Mouse (Mus musculus) heart, embryonic 13.5 days (tissue): ENCODE data around the gene Gm4450. TPM values are rescaled to one million over a fixed set of nuclear protein-coding genes. Genes with fewer than 3 reads are reported as not detected.
"Not testable (repeated sequence)": the region's sequence is repeated elsewhere in the genome, so short reads cannot be mapped to it uniquely, and the experiment has no call there.

ENCODE experiments used
- ATAC-seq: fragments of 200-750 bp; cut with Nextera tagmentation; 2 replicates; pipeline ENCODE4 v1.8.0; 2017; ENCODE audit warnings: moderate TSS enrichment; ENCODE audit not compliant: insufficient number of reproducible peaks, low FRiP score, low TSS enrichment; ENCODE audit errors: extremely low read depth
- H3K27ac ChIP-seq: fragments of 300-500 bp; sonication (generic); replicated peaks from 2 replicates; pipeline ENCODE4 v1.5.1; 2015; ENCODE audit warnings: moderate library complexity, mild to moderate bottlenecking, inconsistent platforms
- H3K27me3 ChIP-seq: fragments of 300-500 bp; sonication (generic); replicated peaks from 2 replicates; pipeline ENCODE4 v1.6.1; 2015; ENCODE audit warnings: mild to moderate bottlenecking, inconsistent platforms
- H3K36me3 ChIP-seq: fragments of 300-500 bp; sonication (generic); 2 replicates; pipeline ENCODE4 v1.6.1; 2015; ENCODE audit warnings: mild to moderate bottlenecking, inconsistent platforms
- H3K4me1 ChIP-seq: fragments of 300-500 bp; sonication (generic); 2 replicates; pipeline ENCODE4 v1.6.1; 2015; ENCODE audit warnings: inconsistent platforms
- H3K4me2 ChIP-seq: fragments of 300-500 bp; sonication (generic); 2 replicates; pipeline ENCODE4 v1.6.1; 2015; ENCODE audit warnings: inconsistent platforms, mild to moderate bottlenecking, moderate library complexity
- H3K4me3 ChIP-seq: fragments of 300-500 bp; sonication (generic); 2 replicates; pipeline ENCODE4 v1.5.1; 2015; ENCODE audit warnings: moderate library complexity, mild to moderate bottlenecking, inconsistent platforms
- H3K9ac ChIP-seq: fragments of 300-500 bp; sonication (generic); 2 replicates; pipeline ENCODE4 v1.6.1; 2015; ENCODE audit warnings: inconsistent platforms, mild to moderate bottlenecking, moderate library complexity
- H3K9me3 ChIP-seq: fragments of 300-500 bp; sonication (generic); 2 replicates; pipeline ENCODE4 v1.6.1; 2016; ENCODE audit warnings: inconsistent platforms
- WGBS: fragments of 180-500 bp; shearing (Covaris S2); methylation state at CpG from one replicate; pipeline ENCODE4 v1.1.7; 2015; ENCODE audit warnings: mixed read lengths; 5-methylcytosine and 5-hydroxymethylcytosine counted together
- polyA plus RNA-seq: library from polyadenylated mRNA; unstranded; fragments of >200 nt; fragmentation: Nextera tagmentation; extraction: Ambion mirVana; gene quantifications from 2 replicates; pipeline ENCODE4 v1.2.1, GENCODE M21; 2015

Gene Gm4450
- polyA plus RNA-seq, 1 experiment from 2014 or later: not detected

DNA sequence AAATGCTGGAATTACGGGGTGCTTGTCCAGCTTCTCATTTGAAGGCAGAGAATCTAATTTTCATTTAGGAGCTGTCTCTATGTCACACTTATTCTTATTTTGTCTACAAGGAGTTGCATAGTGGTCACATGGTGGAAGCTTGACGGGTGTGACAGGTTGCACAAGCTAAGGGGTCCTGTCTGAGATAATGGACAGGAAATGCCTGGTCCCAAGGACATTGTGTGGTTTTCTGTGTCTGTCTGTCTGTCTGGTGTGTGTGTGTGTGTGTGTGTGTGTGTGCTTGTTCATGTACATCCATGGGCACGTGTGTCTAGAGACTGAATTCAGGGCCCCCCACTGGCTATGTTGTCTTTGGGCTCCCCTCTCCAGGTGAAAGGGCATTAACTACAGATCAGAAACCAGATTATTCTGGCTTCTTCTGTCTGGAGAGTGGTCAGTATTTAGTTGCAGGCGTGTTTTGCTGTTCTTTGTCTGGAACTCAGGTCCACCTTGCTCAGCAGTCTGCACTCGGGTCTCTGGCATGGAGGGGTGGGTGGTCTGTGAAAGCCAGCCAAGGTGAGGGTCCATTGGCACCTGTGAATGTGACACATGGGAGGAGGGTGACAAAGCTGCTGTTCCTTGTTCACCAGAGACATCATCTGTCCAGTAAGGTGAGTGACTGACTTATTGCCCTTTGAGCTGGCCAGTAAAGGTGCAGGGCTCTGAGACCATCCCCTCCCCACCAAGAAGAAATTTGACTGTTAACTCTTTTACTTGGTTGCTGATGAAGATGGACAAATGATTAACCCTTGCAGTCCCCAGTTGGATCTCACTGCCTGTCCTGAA, 40.3 kb downstream of the Gm4450 start:
- Histone ChIP-seq H3K4me2 (peak overlapping the region; percentile 45), H3K27ac (peak overlapping the region; percentile 93), H3K9ac (peak overlapping the region; percentile 24), H3K4me1 (peaks cover 81% of the 10 kb centered on the region), H3K9me3 (no peaks in the 10 kb centered on the region), H3K36me3 (no peaks in the 10 kb centered on the region), H3K27me3 (no peaks in the 10 kb centered on the region), H3K4me3 (no peak overlapping the region)
- 51% methylated on average over 5 of the region's 5 CpGs for WGBS
- no peak for ATAC-seq

DNA sequence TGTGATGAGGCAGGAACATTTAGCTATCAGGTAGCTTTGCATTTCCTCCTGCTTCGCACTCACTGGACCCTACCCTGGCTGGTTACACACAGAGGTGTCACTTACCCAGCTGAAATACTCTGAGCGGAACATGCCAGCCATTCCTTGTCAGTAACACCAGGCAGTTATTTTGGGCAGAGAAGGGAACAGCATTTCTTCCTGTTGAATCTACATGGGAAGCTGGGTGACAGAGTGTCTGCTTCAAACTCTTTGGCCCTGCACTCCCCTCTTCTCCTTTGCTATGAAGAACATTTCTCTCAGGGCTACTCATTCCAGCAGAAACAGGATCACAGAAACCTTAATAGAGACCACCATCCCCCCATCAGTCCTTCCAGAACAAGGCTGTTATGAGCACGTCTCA, 42.6 kb downstream of the Gm4450 start:
- H3K9me3 ChIP-seq: no peaks in the 10 kb centered on the region
- H3K36me3 ChIP-seq: no peaks in the 10 kb centered on the region
- H3K9ac ChIP-seq: peak overlapping the region; percentile 62; the same call in 1 of the 2 replicates
- ATAC-seq: no peak
- no peak overlapping the region for H3K4me3 ChIP-seq
- H3K27me3 ChIP-seq: no peaks in the 10 kb centered on the region
- H3K4me2 ChIP-seq: peak overlapping the region; percentile 20; the same call in 1 of the 2 replicates
- WGBS: 40% methylated on average over 3 of the region's 3 CpGs
- H3K27ac ChIP-seq: peak overlapping the region; percentile 93
- peaks cover 79% of the 10 kb centered on the region for H3K4me1 ChIP-seq

DNA sequence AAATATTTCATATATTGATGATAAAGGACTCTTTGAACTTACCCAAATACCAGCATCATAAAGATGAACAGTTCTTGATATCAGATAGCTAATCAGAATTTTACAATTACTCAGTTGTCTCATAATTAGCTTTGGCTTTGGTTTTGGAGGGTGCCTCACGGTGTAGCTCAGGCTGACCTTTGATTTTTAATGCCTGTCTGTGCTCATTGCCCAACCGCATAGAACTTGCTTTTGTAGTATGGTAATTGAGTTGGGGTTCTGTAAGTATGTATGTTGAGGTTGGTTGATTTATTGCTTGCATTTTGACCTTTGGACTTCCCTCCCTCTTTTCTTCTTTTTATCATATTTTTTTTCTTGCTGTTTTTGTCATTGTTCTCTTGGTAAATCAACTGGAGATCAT, 43.2 kb downstream of the Gm4450 start:
- Histone ChIP-seq H3K36me3 (no peaks in the 10 kb centered on the region), H3K4me3 (no peak overlapping the region), H3K9me3 (no peaks in the 10 kb centered on the region), H3K27me3 (no peaks in the 10 kb centered on the region), H3K4me2 (no peak overlapping the region), H3K27ac (peak overlapping the region; percentile 93), H3K9ac (no peak overlapping the region), H3K4me1 (peaks cover 74% of the 10 kb centered on the region)
- 69% methylated on average over 2 of the region's 2 CpGs for WGBS
- no peak for ATAC-seq

DNA sequence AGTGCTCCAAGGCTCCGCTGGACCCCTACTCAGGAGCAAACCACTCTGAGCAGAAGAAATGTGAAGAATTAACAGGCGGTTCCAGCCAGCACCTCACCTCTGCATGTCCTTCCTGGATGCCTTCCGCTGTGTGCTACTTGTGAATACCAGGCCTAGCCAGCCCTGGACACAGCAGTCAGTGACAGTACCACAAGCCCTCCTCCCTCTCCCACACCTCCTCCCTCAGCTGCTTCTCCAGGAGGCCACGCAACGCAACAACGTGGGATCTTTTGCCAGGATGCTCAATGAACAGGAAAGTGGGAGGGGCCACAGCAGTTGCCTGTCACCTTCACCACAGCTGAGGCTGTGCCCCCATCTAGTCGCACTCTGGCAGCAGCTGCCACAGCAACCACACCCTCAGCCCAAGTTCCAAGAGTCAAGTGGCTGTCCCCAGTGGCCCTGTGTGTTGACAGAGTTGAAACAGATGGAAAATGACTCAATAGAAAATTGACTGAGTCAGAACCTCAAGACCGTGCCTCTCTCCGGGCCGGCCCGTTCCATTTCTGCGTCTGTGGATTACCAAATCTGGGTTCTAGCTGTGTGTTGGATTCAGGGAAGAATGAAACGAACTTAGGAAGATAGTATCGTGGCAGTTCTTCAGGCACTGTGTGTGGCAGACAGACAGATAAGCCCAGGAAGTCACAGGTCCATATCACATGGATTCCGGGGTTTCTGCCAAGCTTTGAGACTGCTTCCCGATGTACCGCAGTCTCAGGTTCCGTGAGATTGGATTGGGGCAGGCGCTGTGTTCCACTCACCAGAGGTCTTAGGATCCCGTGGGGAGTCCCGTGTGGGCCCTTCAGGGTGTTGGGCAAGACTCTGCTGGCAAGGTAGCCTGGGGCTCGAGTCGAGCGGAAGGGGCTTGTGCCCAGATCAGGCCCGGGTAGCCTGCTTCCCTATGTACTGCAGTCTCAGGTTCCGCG, 46.0 kb downstream of the Gm4450 start:
- not testable (repeated sequence) for H3K9ac ChIP-seq, H3K4me3 ChIP-seq, H3K27me3 ChIP-seq, H3K9me3 ChIP-seq, H3K36me3 ChIP-seq, H3K4me2 ChIP-seq
- 49% methylated on average over 14 of the region's 27 CpGs for WGBS
- peaks cover 66% of the 10 kb centered on the region for H3K4me1 ChIP-seq
- ATAC-seq: peak; percentile 64; the same call in 1 of the 2 replicates
- peak overlapping the region; percentile 79 for H3K27ac ChIP-seq

DNA sequence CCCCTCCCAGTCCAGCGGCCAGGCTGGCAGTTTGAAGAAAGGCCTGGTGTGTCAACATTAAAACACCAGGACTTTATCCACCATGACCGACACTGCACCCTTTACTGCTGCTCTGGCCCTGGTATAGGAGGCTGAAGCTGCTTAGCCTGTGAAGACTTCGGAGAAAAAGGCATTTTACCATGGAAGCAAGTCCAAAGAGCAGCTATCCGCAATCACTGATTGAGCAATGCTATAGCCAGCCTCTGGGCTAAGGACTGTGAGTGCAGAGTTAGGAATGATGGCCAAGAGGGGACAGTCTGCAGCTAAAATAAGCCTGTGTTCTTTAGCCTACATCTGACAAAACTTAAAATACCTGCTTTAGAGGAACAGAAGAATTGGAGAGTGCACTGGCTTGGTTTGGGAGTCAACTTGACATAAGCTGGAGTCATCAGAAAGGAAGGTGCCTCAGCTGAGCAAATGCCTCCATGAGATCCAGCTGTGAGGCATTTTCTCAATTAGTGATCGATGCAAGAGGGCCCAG, 49.6 kb downstream of the Gm4450 start:
- H3K4me3 ChIP-seq, H3K36me3 ChIP-seq, H3K27me3 ChIP-seq, H3K9me3 ChIP-seq, ATAC-seq: not testable (repeated sequence)
- peaks cover 41% of the 10 kb centered on the region for H3K4me1 ChIP-seq
- H3K27ac ChIP-seq: peak overlapping the region; percentile 88
- H3K9ac ChIP-seq: peak overlapping the region; percentile 62
- 36% methylated on average over 5 of the region's 5 CpGs for WGBS
- peak overlapping the region; percentile 59; the same call in 1 of the 2 replicates for H3K4me2 ChIP-seq

DNA sequence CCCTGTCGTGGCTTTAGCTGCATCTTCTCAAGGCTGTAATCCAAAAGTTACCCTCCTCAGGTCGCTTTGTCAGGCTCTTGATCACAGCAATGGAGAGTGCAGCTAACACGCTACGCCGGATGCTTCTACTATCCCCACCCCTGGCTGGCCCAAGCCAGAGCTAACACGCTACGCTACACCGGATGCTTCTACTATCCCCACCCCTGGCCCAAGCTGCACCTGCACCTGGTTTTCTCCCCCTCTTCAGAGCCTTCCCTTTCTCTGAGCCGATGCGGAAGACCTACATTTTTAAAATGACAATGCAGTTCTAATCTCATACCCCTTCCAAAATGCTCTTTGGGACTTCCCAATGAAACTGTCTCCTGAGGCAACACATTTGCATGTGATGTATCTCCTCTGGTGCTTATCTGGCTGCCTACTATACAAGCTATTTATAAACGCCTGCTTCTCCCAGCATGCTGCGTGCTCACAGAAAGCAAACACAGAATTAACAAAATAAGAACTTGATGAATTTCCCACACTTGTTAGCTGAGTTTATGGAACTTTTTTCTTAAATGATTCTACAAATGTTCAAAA, 50.3 kb downstream of the Gm4450 start:
- ATAC-seq: not testable (repeated sequence)
- H3K27ac ChIP-seq: peak overlapping the region; percentile 88

DNA sequence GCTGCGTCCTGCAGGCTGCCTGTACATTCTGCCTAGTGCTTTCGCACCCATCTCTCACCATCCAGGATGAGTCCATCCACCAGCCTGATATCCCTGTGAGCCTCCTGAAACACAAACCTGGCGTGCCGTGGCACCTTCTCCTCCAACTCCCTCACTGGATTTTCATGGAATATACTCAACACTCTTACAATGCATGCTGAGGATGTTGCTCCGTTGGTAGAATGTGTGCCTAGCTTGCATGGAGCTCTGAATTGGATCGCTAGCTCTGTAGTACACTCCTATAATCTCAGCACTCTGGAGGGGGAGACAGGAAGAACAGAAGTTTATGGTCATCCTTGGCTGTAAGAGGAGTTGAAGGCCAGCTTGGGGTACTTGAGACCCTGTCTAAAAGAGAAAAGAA, 51.0 kb downstream of the Gm4450 start:
- WGBS: 74% methylated on average over 6 of the region's 6 CpGs
- peak overlapping the region; percentile 88 for H3K27ac ChIP-seq
- ATAC-seq, H3K9me3 ChIP-seq, H3K4me3 ChIP-seq, H3K4me2 ChIP-seq, H3K36me3 ChIP-seq, H3K27me3 ChIP-seq, H3K9ac ChIP-seq: not testable (repeated sequence)
- H3K4me1 ChIP-seq: peaks cover 30% of the 10 kb centered on the region

More for the DNA sequence above, 50.3 kb downstream of the Gm4450 start:
- not testable (repeated sequence) for H3K27me3 ChIP-seq, H3K36me3 ChIP-seq, H3K9me3 ChIP-seq
- peaks cover 35% of the 10 kb centered on the region for H3K4me1 ChIP-seq
- peak overlapping the region; percentile 59 for H3K4me2 ChIP-seq
- H3K9ac ChIP-seq: peak overlapping the region; percentile 62
- 36% methylated on average over 12 of the region's 12 CpGs for WGBS
- peak overlapping the region; percentile 17; the same call in 1 of the 2 replicates for H3K4me3 ChIP-seq

DNA sequence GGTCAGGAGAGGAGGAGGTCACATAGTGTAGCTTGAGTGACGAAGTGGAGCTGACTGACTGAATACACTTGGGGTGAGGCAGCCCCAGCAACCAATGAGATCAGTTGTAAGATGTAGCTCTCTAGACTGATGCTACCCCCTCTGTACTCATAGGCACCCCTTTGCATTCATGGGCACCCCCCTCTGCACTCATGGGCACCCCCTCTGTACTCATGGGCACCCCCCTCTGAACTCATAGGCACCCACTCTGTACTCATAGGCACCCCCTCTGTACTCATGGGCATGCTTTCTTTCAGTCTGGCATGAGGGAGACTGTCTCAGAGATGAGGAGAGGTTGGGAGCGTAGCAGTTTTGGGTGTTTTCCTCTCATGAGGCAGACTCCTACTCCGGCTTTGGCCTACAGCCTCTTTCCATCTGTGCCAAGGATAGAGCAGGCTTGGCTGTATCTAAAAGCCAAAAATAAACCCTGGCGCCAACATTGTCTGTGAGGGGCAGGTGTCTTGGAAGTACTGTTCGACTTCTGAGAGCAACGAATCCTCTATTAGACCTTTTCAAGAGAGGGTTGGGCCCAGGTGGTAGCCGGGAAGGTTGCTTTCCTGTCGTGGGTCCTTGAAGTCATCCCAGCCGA, 52.5 kb downstream of the Gm4450 start:
- H3K36me3 ChIP-seq, ATAC-seq, H3K9ac ChIP-seq, H3K4me2 ChIP-seq, H3K9me3 ChIP-seq, H3K4me3 ChIP-seq, H3K27me3 ChIP-seq: not testable (repeated sequence)
- WGBS: 57% methylated on average over 8 of the region's 9 CpGs
- peak overlapping the region; percentile 65 for H3K27ac ChIP-seq
- H3K4me1 ChIP-seq: peaks cover 30% of the 10 kb centered on the region
